Mouse (Mus musculus) CD4-positive helper T cell, adult 2 months (primary cell): ENCODE measurements at regions not wholly inside any gene's neighbourhood (a gene's known extent, or its start where the extent isn't known, plus 50 kb on each side); places are given as distances from the start of the nearest gene placed in this dataset.
"Not testable (repeated sequence)": the region's sequence is repeated elsewhere in the genome, so short reads cannot be mapped to it uniquely, and the experiment has no call there.

ENCODE experiments used
- DNase-seq: peaks from one replicate; pipeline ENCODE4 v3.0.0-alpha.2; 2012; ENCODE audit warnings: low read depth, missing footprints, low spot score

- DNase-seq = no peak
Observed at GRCm38 (mm10) chr15:93000121-93000520, 274.9 kb downstream of the Gxylt1 start.

DNA sequence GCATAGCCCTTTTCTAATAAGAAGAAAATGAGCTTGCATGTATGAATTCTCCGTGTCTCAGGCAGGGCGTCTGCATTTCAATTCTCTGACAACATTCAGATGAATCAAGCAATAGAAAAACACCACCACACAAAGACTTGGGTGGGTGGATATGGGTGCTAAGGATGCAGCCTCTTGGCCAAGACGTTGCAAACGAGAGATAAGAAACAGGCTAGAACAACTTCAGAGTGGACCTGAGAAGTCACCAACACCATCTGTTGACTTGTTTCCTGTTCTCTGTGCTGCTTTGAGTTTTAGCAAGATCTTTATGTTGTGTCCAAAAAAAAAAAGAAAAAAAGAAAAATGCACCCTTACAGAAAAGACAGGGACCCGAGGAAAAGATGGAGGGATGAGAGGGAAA is 277.0 kb downstream of the Gxylt1 start:
- DNase-seq = no peak

- no peak for DNase-seq
Observed at GRCm38 (mm10) chr15:92994191-92994671, 280.7 kb downstream of the Gxylt1 start.

DNA sequence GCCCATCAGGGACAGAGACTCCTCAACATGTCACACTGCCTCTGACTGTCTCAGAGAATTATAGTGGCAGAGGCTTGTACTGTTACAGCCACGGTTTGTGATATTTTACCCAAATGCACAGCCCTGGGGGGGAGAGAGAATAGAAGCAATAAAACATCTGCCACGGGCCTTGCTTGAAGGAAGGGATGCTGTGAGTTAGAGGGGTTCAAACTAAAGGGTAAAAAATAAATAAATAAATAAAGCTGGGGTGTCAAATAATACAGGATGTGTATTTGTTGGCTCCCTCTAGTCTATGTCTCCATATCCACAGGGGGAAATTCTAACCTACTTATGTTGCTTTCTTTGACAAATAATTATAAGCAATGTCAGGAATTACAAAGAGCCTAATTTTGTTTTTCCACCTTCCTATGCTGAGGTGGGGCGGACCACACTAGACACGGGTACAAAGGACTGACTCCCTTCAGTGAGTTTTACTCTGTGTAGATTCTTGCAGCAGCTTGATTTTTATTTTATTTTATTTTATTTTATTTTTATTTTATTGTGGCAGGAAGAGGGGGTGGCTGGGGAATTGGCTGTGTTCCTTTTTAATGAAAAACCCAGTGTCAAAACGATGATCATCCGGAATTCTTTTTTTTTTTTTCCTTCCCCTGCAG is 281.3 kb downstream of the Gxylt1 start:
- DNase-seq = no peak

DNA sequence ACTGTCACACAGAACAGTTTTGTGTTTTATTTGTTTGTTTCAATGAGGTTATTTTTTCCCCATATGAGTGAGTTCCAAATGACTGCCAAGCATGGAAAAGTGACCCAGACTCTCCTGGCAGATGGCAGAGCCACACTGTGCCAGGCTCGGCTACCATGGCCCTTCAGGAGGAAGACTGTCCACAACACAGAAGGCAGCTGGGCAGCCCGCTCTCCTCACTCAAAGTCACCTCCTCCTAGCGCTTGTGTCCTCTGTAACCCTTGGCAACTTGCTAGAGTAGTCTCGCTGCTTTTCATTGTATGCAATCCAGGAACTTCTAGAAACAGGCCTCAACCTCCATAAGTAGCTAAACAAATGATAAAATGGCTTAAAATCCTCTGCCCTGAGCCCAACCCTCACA is 299.2 kb downstream of the Gxylt1 start:
- DNase-seq = no peak

- no peak for DNase-seq
Observed at GRCm38 (mm10) chr15:92974931-92975330, 300.0 kb downstream of the Gxylt1 start.

GRCm38 (mm10) chr15:92973651-92974229 is 301.2 kb downstream of the Gxylt1 start:
- DNase-seq = no peak

- DNase-seq = no peak
Observed at GRCm38 (mm10) chr15:92965556-92965955, 309.4 kb downstream of the Gxylt1 start.

DNA sequence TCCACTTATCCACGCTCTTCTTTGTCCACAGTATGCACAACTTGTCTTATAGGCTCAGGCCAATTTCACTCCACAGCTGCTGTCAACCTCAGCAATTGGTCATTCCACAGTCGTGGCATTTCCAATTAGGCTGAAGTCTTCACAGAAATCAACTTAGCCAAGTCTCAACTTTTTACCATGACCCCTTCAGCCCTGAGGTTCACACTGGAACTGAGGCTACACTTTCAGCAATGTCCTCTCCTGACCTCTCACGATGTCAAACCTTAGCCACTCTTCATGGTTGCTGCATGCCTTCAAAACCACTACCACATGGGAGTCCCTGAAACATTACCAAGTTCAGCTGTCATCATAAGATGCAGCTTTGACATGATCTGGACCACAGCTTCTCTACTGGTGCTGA is 310.1 kb downstream of the Gxylt1 start:
- no peak for DNase-seq

- no peak for DNase-seq
Observed at GRCm38 (mm10) chr15:92964131-92964530, 310.8 kb downstream of the Gxylt1 start.

DNA sequence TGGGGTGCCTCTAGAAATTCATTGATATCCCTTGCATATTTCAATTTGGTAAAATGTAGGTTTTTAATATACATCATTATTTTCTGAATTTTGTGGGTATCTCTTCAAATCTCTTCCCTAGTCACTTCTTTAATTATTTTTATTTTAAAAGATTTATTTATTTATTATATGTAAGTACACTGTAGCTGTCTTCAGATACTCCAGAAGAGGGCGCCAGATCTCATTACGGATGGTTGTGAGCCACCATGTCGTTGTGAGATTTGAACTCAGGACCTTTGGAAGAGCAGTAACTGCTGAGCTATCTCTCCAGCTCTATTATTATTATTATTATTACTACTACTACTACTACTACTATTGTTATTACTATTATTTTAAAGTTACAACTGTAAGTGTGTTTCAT is 324.1 kb downstream of the Gxylt1 start:
- DNase-seq = not testable (repeated sequence)

- DNase-seq = no peak
Observed at GRCm38 (mm10) chr15:92946216-92946615, 328.8 kb downstream of the Gxylt1 start.

DNA sequence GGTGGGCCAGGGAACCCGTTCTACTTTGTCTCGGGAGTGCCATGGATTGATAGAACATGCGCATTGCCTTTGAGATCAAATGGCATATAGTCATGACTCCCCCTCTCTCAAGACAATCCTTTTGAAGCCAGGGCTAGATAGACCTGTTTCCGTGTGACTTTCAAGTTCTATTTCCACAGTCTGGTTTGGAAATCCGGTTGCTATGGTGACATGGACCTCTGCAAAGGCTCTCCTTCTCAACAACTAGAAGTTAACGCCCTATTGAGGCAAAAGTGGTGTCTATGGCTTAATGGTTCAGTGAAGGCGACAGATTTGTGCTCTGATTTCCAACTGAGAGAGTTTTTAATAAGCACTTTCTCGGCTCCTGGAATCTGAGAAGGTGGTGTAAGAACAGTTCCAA is 371.2 kb downstream of the Gxylt1 start:
- DNase-seq = no peak

DNA sequence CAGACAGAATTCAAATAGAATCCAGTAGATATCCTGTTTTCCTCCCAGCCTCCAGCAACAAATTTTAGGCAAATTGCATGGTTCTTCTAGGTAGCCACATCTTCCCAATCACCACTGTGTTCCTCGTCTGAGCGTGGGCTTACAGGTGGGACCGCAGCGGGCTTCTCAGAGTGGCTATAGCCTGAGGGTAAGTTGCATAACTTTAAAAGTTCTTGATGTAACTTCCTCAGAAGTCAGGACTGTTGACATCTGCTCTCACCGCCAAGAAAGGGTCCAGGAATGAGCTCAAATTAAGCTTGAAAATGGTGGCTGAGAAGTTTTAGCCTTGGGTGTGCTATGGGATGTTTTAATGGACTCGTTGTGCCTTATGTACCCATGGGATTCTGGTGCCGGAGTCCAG is 377.7 kb downstream of the Gxylt1 start:
- DNase-seq = no peak

GRCm38 (mm10) chr15:92895836-92896235 is 379.1 kb downstream of the Gxylt1 start:
- no peak for DNase-seq

DNA sequence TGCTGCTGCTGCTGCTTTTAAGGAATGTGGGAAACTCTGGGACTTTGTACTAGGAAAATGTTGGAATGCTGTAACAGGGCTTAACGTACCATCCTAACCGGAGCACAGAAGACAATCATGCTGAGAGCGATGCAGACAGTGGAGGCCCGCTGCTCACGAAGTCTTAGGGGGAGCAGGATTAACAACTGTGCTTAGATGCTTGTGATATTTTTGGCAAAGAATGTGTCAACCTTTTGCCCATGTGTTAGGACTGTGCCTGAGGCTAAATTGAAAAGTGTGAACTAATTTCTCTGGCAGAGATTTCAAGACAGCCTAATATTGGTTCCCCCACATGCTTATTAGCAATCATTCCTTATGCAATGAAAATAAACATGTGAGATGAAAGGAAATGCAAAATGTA is 398.5 kb downstream of the Gxylt1 start:
- no peak for DNase-seq

GRCm38 (mm10) chr15:92864106-92864505 is 410.9 kb downstream of the Gxylt1 start:
- DNase-seq = no peak

DNA sequence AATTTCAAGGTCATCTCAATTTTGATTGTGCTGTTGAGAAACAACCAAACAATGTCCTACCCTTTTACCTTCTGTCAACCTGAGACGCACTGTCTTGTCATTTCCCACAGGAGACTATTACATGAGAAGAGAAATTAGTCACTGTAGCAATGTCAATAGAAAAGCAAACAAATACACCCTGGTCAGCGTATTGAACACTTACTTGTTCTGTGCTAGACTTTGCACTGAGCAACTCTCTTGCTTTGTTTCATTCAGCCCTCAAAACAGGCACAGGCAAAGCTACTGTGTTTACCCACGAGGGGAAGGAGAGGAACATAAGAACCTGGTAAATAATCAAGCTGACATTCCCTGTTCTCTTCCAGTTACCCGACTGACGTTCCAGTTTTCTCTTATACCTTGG is 424.1 kb downstream of the Gxylt1 start:
- DNase-seq = no peak

- no peak for DNase-seq
Observed at GRCm38 (mm10) chr15:92840035-92840434, 434.9 kb downstream of the Gxylt1 start.

GRCm38 (mm10) chr15:92839611-92840010 is 435.4 kb downstream of the Gxylt1 start:
- DNase-seq = no peak

DNA sequence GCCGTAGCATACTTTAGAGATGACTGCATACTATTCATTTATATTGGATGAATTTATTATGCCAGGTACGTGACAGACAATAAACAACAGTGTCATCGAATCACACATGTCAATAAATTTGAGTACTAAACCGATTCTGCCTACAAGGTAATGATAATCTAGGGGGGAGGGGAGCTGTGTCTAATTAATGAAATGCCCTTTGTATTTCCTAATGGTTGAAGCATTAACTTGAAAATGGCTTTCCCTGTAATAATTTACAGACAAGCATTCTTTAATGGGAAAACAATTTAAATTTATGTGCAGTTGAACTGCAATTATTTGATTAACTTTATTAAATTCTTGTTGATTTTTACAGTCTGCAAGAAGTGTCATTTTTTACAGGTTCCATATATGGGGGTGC is 429.5 kb downstream of the Pdzrn4 start:
- DNase-seq = no peak
